Mouse (Mus musculus): ENCODE results near the gene Scin.

- TF ChIP-seq POLR2A (IDR thresholded peaks at IDR 0.05; ENCODE audit: borderline replicate concordance, insufficient read depth, low read length): no peak
- TF ChIP-seq CTCF (IDR thresholded peaks at IDR 0.05; ENCODE audit: borderline replicate concordance, insufficient read depth, low read depth, low read length): no peak
Observed at GRCm38 (mm10) chr12:40146510-40146909, 12.5 kb upstream of the Scin start.

All from cerebellum, adult 2 months (tissue).